Mouse (Mus musculus) spleen, adult 2 months (tissue): Measurements from ENCODE around the gene Lmod3.

Experiments
- CTCF ChIP-seq: fragments of 200-500 bp; IDR thresholded peaks from 2 replicates; pipeline ENCODE4 v1.5.1; 2011; ENCODE audit warnings: mild to moderate bottlenecking, inconsistent platforms; ENCODE audit not compliant: insufficient read depth, insufficient read length, insufficient replicate concordance; ENCODE audit errors: extremely low read depth
- POLR2A ChIP-seq: fragments of 200-500 bp; IDR thresholded peaks from 2 replicates; pipeline ENCODE4 v1.6.1; 2011; ENCODE audit warnings: low read depth, low read length, inconsistent platforms

DNA sequence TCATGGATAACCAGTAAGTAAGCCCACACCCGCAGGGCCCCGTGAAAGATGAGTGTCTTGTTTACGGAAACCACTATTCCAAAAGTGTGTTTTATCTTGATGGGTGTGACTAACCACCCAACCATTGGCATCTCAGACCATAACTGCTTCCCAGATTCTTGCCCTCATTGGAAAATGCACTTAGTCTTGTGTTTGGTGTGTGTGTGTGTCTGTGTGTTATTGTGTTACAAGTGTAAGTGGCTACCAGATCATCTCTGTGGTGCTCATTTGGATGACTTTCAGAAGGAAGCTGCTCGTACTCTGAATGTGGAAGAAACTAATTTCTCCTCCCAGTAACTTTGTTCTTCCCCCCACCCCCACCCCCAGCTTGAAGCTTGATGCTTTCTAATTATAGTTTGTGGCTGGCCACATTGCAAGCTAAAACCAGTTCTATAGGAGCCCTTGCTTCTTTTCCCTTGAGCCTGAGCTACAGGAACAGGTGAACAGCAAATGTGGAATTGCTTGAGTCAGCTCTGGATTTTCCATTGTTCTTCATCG is 29.6 kb downstream of the Lmod3 start:
- TF ChIP-seq CTCF (no peak), POLR2A (no peak)
